Comparison of ENCODE assay signal across 15 mouse cellular contexts in genomic region chr11:53139666-53140065, GRCm38 (mm10).
A peak's percentile ranks its signal among the peaks of the same experiment; 100 is the strongest.
DNase-seq lines count a peak whose midpoint lies in the region; ATAC-seq and TF ChIP-seq lines count a peak whose summit lies in the region.
"Had no signal": no experiment of that assay in that cellular context is flagged by ENCODE, and none has a peak within 500 bp of the region (broad histone marks: within the 10 kb centered on the region; RNA-seq: fewer than 3 reads in every experiment).

No protein-coding gene starts in this region.

- H3K4me2 ChIP-seq in forebrain, postnatal 0 days (ENCODE audit: low read depth) = no peak overlapping the region
- no peak overlapping the region for H3K4me2 ChIP-seq in forebrain, embryonic 12.5 days
- H3K4me2 ChIP-seq in neural tube, embryonic 14.5 days (ENCODE audit: low read depth, low read length) = no peak overlapping the region
- no peak overlapping the region for H3K4me2 ChIP-seq in stomach, postnatal 0 days (replicated peaks; ENCODE audit: low read depth)
- H3K4me2 ChIP-seq: liver, embryonic 12.5 days had no signal

- no peak overlapping the region for H3K4me3 ChIP-seq in forebrain, postnatal 0 days (ENCODE audit: low read depth, low read length)
- H3K4me3 ChIP-seq in forebrain, embryonic 12.5 days (replicated peaks) = no peak overlapping the region
- H3K4me3 ChIP-seq in neural tube, embryonic 14.5 days (ENCODE audit: low read depth, low read length) = no peak overlapping the region
- H3K4me3 ChIP-seq in stomach, postnatal 0 days (ENCODE audit: low read depth, low read length) = no peak overlapping the region
- H3K4me3 ChIP-seq: forebrain, embryonic 10.5 days; hindbrain, embryonic 10.5 days; limb, embryonic 10.5 days; liver, embryonic 12.5 days had no signal

- ATAC-seq in forebrain, postnatal 0 days = no peak; the same call in 1 of the 2 replicates
- ATAC-seq in forebrain, embryonic 12.5 days (ENCODE audit: low FRiP score) = no peak
- peak; percentile 17; the same call in 1 of the 2 replicates for ATAC-seq in neural tube, embryonic 14.5 days (ENCODE audit: low read depth)
- peak; percentile 18; the same call in 1 of the 2 replicates for ATAC-seq in stomach, postnatal 0 days (ENCODE audit: low FRiP score, low TSS enrichment)
- ATAC-seq: liver, embryonic 12.5 days; lung, postnatal 0 days had no signal

- no peak overlapping the region for H3K9ac ChIP-seq in forebrain, postnatal 0 days
- no peak overlapping the region for H3K9ac ChIP-seq in forebrain, embryonic 12.5 days
- no peak overlapping the region for H3K9ac ChIP-seq in neural tube, embryonic 14.5 days (replicated peaks; ENCODE audit: low read depth, low read length)
- no peak overlapping the region for H3K9ac ChIP-seq in stomach, postnatal 0 days (ENCODE audit: low read length)
- H3K9ac ChIP-seq: liver, embryonic 12.5 days had no signal

- WGBS in forebrain, postnatal 0 days = 83% methylated on average over 3 of the region's 3 CpGs
- 77% methylated on average over 3 of the region's 3 CpGs for WGBS in forebrain, embryonic 12.5 days
- 84% methylated on average over 3 of the region's 3 CpGs for WGBS in neural tube, embryonic 14.5 days
- 91% methylated on average over 3 of the region's 3 CpGs for WGBS in stomach, postnatal 0 days

- no peak overlapping the region for H3K27ac ChIP-seq in forebrain, postnatal 0 days (ENCODE audit: low read depth, low read length)
- H3K27ac ChIP-seq in forebrain, embryonic 12.5 days = no peak overlapping the region
- no peak overlapping the region for H3K27ac ChIP-seq in neural tube, embryonic 14.5 days (ENCODE audit: low read depth, low read length)
- H3K27ac ChIP-seq in stomach, postnatal 0 days (replicated peaks) = no peak overlapping the region
- H3K27ac ChIP-seq: forebrain, embryonic 10.5 days; hindbrain, embryonic 10.5 days; limb, embryonic 10.5 days; liver, embryonic 12.5 days had no signal

- no peak for DNase-seq in forebrain, postnatal 0 days
- no peak for DNase-seq in neural tube, embryonic 10.5 days (ENCODE audit: extremely low spot score, low spot score)
- no peak for DNase-seq in stomach, postnatal 0 days (ENCODE audit: low spot score)
- DNase-seq in kidney, postnatal 25 days = no peak
- no peak for DNase-seq in kidney, postnatal 4 days
- DNase-seq: adrenal gland, postnatal 14 days; heart, adult 11 months; layer of hippocampus, postnatal 36 days had no signal

- H3K27me3 ChIP-seq in forebrain, postnatal 0 days (ENCODE audit: insufficient read depth, low read length) = no peaks in the 10 kb centered on the region
- H3K27me3 ChIP-seq in forebrain, embryonic 12.5 days = peaks cover 11% of the 10 kb centered on the region; the same call in 1 of the 2 replicates
- no peaks in the 10 kb centered on the region for H3K27me3 ChIP-seq in neural tube, embryonic 14.5 days (ENCODE audit: control insufficient read depth, insufficient read depth, low read length)
- no peaks in the 10 kb centered on the region for H3K27me3 ChIP-seq in stomach, postnatal 0 days (ENCODE audit: control insufficient read depth, insufficient read depth, low read length)
- H3K27me3 ChIP-seq: liver, embryonic 12.5 days had no signal

- peak; percentile 31 for TF ChIP-seq CTCF in forebrain, postnatal 0 days (IDR thresholded peaks at IDR 0.05; ENCODE audit: low read depth)
- 0 out of 2 replicates have a peak, but pooled peaks have one; percentile 12 for TF ChIP-seq CTCF in stomach, postnatal 0 days (IDR thresholded peaks at IDR 0.05; ENCODE audit: low read depth)

- no peak for TF ChIP-seq EP300 in stomach, postnatal 0 days (optimal IDR thresholded peaks at IDR 0.05)

- H3K36me3 ChIP-seq in forebrain, postnatal 0 days (ENCODE audit: insufficient read depth) = no peaks in the 10 kb centered on the region
- H3K36me3 ChIP-seq in forebrain, embryonic 12.5 days (replicated peaks) = no peaks in the 10 kb centered on the region
- no peaks in the 10 kb centered on the region for H3K36me3 ChIP-seq in neural tube, embryonic 14.5 days (ENCODE audit: control insufficient read depth, insufficient read depth, low read length)
- H3K36me3 ChIP-seq in stomach, postnatal 0 days (ENCODE audit: control insufficient read depth, insufficient read depth, low read length) = no peaks in the 10 kb centered on the region
- H3K36me3 ChIP-seq: forebrain, embryonic 10.5 days; hindbrain, embryonic 10.5 days; limb, embryonic 10.5 days; liver, embryonic 12.5 days had no signal

- H3K9me3 ChIP-seq in forebrain, postnatal 0 days (ENCODE audit: low read length) = no peaks in the 10 kb centered on the region
- no peaks in the 10 kb centered on the region for H3K9me3 ChIP-seq in forebrain, embryonic 12.5 days
- no peaks in the 10 kb centered on the region for H3K9me3 ChIP-seq in neural tube, embryonic 14.5 days (ENCODE audit: control insufficient read depth, low read length)
- no peaks in the 10 kb centered on the region for H3K9me3 ChIP-seq in stomach, postnatal 0 days (ENCODE audit: control insufficient read depth, low read length)
- H3K9me3 ChIP-seq: forebrain, embryonic 10.5 days; hindbrain, embryonic 10.5 days; limb, embryonic 10.5 days; liver, embryonic 12.5 days had no signal

- peaks cover 5% of the 10 kb centered on the region; the same call in 1 of the 2 replicates for H3K4me1 ChIP-seq in forebrain, postnatal 0 days (ENCODE audit: insufficient read depth)
- peaks cover 19% of the 10 kb centered on the region for H3K4me1 ChIP-seq in forebrain, embryonic 12.5 days
- 0 out of 2 replicates have a peak, but pooled peaks cover 2% of the 10 kb centered on the region for H3K4me1 ChIP-seq in neural tube, embryonic 14.5 days (ENCODE audit: control insufficient read depth, insufficient read depth, low read length)
- H3K4me1 ChIP-seq in stomach, postnatal 0 days (replicated peaks; ENCODE audit: control insufficient read depth, insufficient read depth) = no peaks in the 10 kb centered on the region
- H3K4me1 ChIP-seq: limb, embryonic 10.5 days; liver, embryonic 12.5 days had no signal

Comparison
In these comparisons a context has a peak if more than half of its experiments do, and no peak if none do; other contexts are left out.
1. ATAC-seq: peak in neural tube, embryonic 14.5 days (single experiment) and stomach, postnatal 0 days (single experiment); none in forebrain, postnatal 0 days (single experiment) and forebrain, embryonic 12.5 days (single experiment).